ENCODE assay signal across 14 mouse cellular contexts in the genomic region with DNA sequence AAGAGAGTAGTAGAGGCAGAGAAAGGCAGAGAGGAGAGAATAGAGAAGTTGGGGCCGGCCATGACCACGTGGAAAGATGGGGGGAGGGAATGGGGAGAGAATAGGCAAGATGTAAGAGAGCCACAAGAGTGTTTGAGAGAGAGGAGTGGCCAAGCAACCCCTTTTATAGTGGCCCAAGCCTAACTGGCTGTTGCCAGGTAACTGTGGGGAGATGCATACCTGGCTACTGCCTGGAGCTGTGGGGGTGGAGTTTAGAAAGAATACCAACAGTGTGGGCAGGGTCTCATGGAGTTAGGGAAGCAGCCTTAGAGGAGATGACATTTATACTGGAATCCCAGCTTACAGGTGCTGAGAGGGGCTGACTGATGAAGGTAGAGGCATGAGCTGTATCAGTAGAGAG. TPM values are rescaled to one million over a fixed set of nuclear protein-coding genes. Genes with fewer than 3 reads are reported as not detected.
"Had no signal": no experiment of that assay in that cellular context is flagged by ENCODE, and none has a peak within 500 bp of the region (broad histone marks: within the 10 kb centered on the region; RNA-seq: fewer than 3 reads in every experiment).

No protein-coding gene starts in this region.

- H3K4me2 ChIP-seq: limb, embryonic 12.5 days; liver, embryonic 13.5 days; midbrain, embryonic 12.5 days; neural tube, embryonic 15.5 days had no signal

- H3K36me3 ChIP-seq: limb, embryonic 12.5 days; liver, embryonic 13.5 days; midbrain, embryonic 12.5 days; neural tube, embryonic 15.5 days had no signal

- H3K9me3 ChIP-seq: limb, embryonic 12.5 days; liver, embryonic 13.5 days; midbrain, embryonic 12.5 days; neural tube, embryonic 15.5 days had no signal

- H3K27me3 ChIP-seq: limb, embryonic 12.5 days; liver, embryonic 13.5 days; midbrain, embryonic 12.5 days; neural tube, embryonic 15.5 days had no signal

- H3K9ac ChIP-seq: limb, embryonic 12.5 days; liver, embryonic 13.5 days; liver, postnatal 0 days; midbrain, embryonic 12.5 days; neural tube, embryonic 15.5 days had no signal

- H3K4me1 ChIP-seq: liver, embryonic 13.5 days; midbrain, embryonic 12.5 days; neural tube, embryonic 15.5 days had no signal

- H3K4me3 ChIP-seq: layer of hippocampus, adult 2 months; limb, embryonic 12.5 days; liver, embryonic 13.5 days; midbrain, embryonic 12.5 days; myocyte; neural tube, embryonic 15.5 days had no signal

- DNase-seq: kidney, adult 11 months; kidney, postnatal 10 days; kidney, postnatal 4 days; liver; liver, embryonic 13.5 days; liver, postnatal 0 days; thymus, postnatal 14 days had no signal

- H3K27ac ChIP-seq: layer of hippocampus, adult 2 months; limb, embryonic 12.5 days; liver, embryonic 13.5 days; midbrain, embryonic 12.5 days; neural tube, embryonic 15.5 days; stomach, postnatal 0 days had no signal

- ATAC-seq: liver, postnatal 0 days had no signal

RNA-seq across cellular contexts. Expression of gene Syt6, which starts 48.2 kb away (rescaled TPM):
- total RNA-seq: megakaryocyte, adult 5-6 weeks had no signal
- polyA plus RNA-seq: liver, embryonic 13.5 days; liver, postnatal 0 days had no signal
